Mouse (Mus musculus): Measurements from ENCODE around the gene Snapc4.
"Not testable (repeated sequence)": the region's sequence is repeated elsewhere in the genome, so short reads cannot be mapped to it uniquely, and the experiment has no call there.

The Snapc4 gene

DNA sequence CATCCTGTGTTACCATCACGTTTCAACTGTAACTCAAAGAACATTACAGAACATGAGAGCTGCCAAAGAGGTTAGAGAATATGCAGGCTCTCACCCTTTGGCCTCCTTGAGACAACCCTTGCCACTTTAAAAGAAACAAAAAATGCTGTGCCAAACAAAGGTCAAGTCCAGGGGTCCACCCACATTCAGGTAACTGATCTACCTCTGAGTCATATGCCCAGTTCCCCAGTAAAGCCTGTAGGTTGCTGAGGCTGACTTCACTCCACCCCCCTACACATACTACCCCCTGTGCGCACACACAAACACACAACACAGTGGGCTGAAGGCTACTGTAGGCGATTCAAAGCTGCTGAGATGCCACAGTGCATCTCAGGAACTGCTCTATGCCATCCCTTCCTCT lies 7.3 kb upstream of the Snapc4 start:
- intact Hi-C loops (cut with DNase I), result loop anchor here (5.0 kb wide), 1 partner anchor 35 kb away; the partner anchor contains the start of gene Dnlz

DNA sequence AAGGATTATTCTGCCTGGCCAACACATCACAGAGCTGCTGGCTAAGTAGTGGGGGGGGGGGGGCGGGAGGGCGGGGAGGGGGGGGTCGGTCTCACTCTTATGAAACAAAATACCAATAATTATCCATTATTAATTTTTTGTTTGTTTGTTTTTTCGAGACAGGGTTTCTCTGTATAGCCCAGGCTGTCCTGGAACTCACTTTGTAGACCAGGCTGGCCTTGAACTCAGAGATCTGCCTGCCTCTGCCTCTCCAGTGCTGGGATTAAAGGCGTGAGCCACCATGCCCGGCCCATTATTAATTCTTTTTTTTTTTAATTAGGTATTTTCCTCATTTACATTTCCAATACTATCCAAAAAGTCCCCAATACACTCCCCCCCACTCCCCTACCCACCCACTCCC lies 418 bp upstream of the Snapc4 start:
- intact Hi-C loops (cut with DNase I), result not testable (repeated sequence)

- intact Hi-C loops (cut with DNase I), result no loop called here
Observed at GRCm38 (mm10) chr2:26372396-26372795, 8.1 kb downstream of the Snapc4 start.

GRCm38 (mm10) chr2:26368572-26368971 lies 11.9 kb downstream of the Snapc4 start:
- intact Hi-C loops (cut with DNase I), result no loop called here

- intact Hi-C loops (cut with DNase I), result no loop called here
Observed at GRCm38 (mm10) chr2:26367911-26368310, 12.5 kb downstream of the Snapc4 start.

GRCm38 (mm10) chr2:26364738-26365465 lies 15.6 kb downstream of the Snapc4 start:
- intact Hi-C loops (cut with DNase I), result no loop called here

GRCm38 (mm10) chr2:26363481-26363880 lies 17.0 kb downstream of the Snapc4 start:
- intact Hi-C loops (cut with DNase I), result no loop called here

DNA sequence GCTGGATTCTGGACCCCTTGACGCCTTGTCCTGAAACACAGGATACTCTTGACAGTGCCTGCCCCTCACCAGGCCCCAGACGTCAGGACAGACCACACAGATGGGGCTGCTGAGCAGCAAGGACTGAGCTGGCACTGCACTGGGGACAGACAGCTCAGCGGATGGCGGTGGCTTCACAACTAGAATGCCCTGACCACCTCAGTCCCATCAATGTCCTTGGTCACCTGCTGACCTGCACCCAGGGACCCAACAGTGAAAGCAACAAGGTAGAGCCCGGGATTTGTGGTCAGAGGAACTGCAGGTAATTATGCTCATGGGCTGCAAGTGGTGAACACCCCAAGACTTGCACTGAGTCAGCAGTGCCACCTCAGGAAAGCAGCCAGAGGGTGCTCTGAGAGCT lies 17.5 kb downstream of the Snapc4 start:
- intact Hi-C loops (cut with DNase I), result no loop called here

DNA sequence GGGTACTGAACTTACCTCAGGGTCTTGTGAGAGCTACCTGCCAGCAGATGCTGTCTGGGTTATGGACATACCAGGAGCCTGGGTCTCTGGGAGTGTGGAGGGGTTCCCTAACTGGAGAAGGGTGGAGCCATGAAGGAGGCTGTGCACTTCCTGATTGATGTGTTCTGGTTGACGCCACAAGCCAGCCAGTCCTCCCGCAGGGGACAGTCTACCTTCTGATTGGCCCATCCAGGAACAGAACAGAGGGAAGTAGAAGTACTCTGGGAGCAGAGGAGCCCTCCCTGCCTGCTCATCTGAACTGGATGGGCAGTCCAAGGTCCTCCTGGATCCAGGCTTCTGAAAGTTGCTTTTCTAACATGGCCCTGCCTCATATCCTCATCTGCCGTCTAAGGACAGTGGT lies 19.7 kb downstream of the Snapc4 start, which contains the start of gene Card9:
Gene Card9, minus strand, starts transcription at position 147 of the 400 bp plus-strand sequence.
- intact Hi-C loops (cut with DNase I), result no loop called here

- intact Hi-C loops (cut with DNase I), result loop anchor here (5.0 kb wide), 1 partner anchor 37 kb away; no protein-coding TSS in a partner anchor
Observed at GRCm38 (mm10) chr2:26359983-26360382, 20.5 kb downstream of the Snapc4 start.

DNA sequence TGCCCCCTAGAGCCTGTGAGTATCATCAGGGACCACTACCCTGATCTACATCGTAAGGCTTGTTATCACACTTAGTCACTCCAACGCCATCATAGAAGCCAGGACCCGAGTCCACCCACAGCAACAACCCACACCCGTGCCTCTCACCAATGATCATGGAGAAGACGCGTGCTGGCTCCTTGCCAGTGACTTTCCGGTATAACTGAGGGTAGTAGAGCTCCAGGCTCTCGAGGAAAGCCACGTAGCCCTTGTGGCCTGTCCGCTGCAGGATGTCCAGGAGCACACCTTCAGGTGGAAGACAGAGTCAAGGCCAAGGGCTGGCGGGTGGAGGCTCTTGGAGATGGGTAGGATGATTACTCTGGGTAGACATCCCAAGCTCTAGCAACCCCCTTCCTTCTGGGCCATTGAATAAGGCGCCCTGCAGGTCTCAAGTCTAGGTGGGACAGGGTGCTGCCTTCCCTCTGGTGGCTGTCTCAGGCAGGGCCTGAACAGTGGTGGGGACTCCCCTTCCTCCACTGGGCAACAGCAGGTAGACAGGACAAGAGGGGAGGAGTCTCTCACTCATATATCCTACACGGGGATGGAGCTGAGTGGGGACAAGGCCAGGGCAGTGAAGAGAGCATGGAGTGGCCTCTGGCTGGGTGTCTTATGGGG lies 21.7 kb downstream of the Snapc4 start:
- intact Hi-C loops (cut with DNase I), result loop anchor here (5.0 kb wide), 1 partner anchor 39 kb away; no protein-coding TSS in a partner anchor

DNA sequence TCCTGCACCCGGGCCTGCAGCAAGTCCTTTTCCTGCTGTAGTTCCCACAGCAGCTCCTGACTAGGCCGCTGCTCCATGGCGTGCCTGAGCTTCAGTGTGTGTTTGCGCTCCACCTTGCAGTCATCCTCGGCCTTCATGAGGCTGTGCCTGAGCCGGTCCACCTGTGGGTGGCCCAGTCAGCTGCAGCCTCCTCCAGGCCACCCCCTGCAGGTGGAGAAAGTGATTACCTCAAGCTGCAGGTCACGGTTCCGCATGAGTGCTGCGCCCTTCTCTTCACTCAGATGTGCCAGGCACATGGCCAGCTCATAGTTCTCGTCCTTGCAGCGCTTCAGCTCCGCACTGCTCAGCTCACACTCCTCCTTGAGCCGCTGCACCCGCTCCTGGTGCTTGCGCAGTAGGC lies 23.0 kb downstream of the Snapc4 start:
- intact Hi-C loops (cut with DNase I), result loop anchor here (5.0 kb wide), 1 partner anchor 40 kb away; no protein-coding TSS in a partner anchor

DNA sequence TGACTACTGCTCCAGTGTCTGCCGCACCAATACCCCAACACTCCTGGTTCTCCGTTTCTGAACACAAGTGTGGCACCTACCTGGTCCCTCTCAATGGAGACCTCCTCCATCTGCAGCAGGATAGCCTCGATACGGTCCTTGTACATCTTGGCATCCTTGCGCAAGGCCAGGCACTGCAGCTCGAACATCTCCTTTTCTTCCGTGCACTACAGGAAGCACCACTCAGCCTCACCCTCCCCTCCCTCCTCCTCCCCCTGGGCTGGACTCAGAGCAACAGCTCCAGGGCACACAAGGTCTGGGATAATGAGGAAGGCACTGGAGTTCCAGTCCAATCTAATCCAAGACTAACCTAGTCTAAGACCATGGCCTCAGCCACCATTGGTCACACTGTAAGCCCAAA lies 23.8 kb downstream of the Snapc4 start:
- intact Hi-C loops (cut with DNase I), result loop anchor here (5.0 kb wide), 1 partner anchor 41 kb away; no protein-coding TSS in a partner anchor

- intact Hi-C loops (cut with DNase I), result loop anchor here (5.0 kb wide), 1 partner anchor 41 kb away; no protein-coding TSS in a partner anchor
Observed at GRCm38 (mm10) chr2:26356231-26356630, 24.2 kb downstream of the Snapc4 start.

- intact Hi-C loops (cut with DNase I), result loop anchor here (5.0 kb wide), 2 partner anchors 33 to 37 kb away; partner anchors contain the start of genes Entr1, Gpsm1 and Pmpca
Observed at GRCm38 (mm10) chr2:26354401-26354800, 26.1 kb downstream of the Snapc4 start.

- intact Hi-C loops (cut with DNase I), result loop anchor here (5.0 kb wide), 2 partner anchors 34 to 36 kb away; partner anchors contain the start of genes Entr1, Gpsm1 and Pmpca
Observed at GRCm38 (mm10) chr2:26353066-26353980, 27.1 kb downstream of the Snapc4 start.

- intact Hi-C loops (cut with DNase I), result loop anchor here (5.0 kb wide), 2 partner anchors 35 kb away; partner anchors contain the start of genes Entr1, Gpsm1 and Pmpca
Observed at GRCm38 (mm10) chr2:26352291-26352910, 28.1 kb downstream of the Snapc4 start.

DNA sequence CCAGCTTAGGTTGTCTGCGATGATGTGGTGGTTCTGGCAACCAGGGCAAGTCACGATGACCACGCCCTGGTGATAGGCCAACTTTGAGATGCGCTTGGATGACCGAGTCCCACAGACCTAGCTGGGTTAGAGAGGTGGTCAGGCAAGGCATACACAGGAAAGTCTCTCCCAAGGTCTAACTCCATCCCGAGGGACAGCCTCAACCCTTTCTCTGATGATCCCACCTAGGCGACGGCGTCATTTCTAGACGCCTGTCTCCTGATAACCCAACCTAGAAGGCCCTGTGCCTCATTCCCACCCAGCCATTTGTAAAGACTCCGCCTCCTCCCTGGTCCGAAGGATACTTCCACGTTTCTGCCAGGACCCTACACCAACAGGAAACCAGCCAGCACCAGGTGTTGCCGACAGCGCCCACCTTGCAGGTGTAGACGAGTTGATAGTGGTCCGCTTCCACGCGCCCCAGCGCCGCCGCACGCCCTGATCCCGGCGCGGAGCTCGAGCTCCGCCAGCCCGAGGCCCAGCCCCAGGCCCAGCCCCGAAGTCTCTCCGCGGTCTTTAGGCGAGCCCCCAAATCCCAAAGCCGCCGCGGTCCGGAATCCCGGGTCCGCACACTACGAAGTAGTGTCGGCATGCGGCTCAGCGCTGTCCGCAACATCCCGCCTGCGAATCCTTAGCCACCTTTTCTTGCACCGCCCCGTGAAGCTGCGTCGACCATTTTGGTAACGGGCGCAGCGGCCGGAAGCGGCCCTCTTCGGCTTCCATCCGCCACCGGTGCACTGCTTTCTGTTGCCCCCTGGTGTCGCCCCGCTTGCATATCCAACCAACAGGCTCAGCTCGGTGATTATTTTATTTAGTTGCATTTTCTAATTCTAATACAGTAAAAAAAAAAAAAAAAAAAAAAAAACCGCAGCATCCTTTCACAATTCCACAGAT lies 28.8 kb downstream of the Snapc4 start, which contains the start of gene Dnlz:
Gene Dnlz, minus strand, starts transcription at position 753 of the 933 bp plus-strand sequence.
- intact Hi-C loops (cut with DNase I), result loop anchor here (5.0 kb wide), 2 partner anchors 34 to 36 kb away; partner anchors contain the start of genes Entr1, Gpsm1 and Pmpca

DNA sequence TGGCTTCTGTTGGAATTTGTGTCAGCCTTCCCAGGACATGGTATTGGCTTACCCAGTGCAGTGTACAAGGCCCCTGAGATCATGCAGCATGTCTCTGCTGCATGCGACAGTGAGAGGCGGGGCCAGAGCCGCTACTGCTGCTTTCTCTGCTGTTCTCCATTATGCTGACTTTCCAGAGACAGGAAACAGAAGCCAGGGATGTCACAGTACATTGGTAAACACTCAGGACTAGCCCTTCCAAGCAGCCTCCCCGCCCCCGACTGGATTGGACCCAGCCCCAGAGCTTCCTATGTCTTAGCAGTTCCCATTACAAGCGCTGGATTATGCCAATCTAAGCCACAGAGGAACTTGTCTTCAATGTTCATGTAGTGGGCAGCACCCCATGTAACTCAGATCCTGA lies 32.2 kb downstream of the Snapc4 start:
- intact Hi-C loops (cut with DNase I), result no loop called here
